Mouse (Mus musculus) hindbrain, embryonic 14.5 days (tissue): ENCODE measurements around the gene 2210016L21Rik. TPM values are rescaled to one million over a fixed set of nuclear protein-coding genes. Genes with fewer than 3 reads are reported as not detected.

Experiments
- ATAC-seq: fragments of 200-750 bp; cut with Nextera tagmentation; 2 replicates; pipeline ENCODE4 v1.8.0; 2017; ENCODE audit warnings: moderate number of reproducible peaks, mild to moderate bottlenecking, moderate TSS enrichment, moderate library complexity; ENCODE audit not compliant: low FRiP score
- DNase-seq: peaks from one replicate; pipeline ENCODE4 v3.0.0-alpha.2; 2015; ENCODE audit warnings: low spot score
- H3K27ac ChIP-seq: fragments of 300-500 bp; sonication (generic); 2 replicates; pipeline ENCODE4 v1.5.1; 2014; ENCODE audit warnings: mild to moderate bottlenecking, moderate library complexity
- H3K27me3 ChIP-seq: fragments of 300-500 bp; sonication (generic); 2 replicates; pipeline ENCODE4 v1.6.1; 2014; ENCODE audit warnings: mild to moderate bottlenecking, low read length, mixed read lengths; ENCODE audit not compliant: control insufficient read depth, insufficient read depth
- H3K36me3 ChIP-seq: fragments of 300-500 bp; sonication (generic); replicated peaks from 2 replicates; pipeline ENCODE4 v1.6.1; 2014; ENCODE audit not compliant: control insufficient read depth, insufficient read depth
- H3K4me1 ChIP-seq: fragments of 300-500 bp; sonication (generic); replicated peaks from 2 replicates; pipeline ENCODE4 v1.6.1; 2014; ENCODE audit warnings: antibody characterized with exemption, low read length, mixed read lengths; ENCODE audit not compliant: control insufficient read depth, insufficient read depth
- H3K4me2 ChIP-seq: fragments of 300-500 bp; sonication (generic); replicated peaks from 2 replicates; pipeline ENCODE4 v1.6.1; 2014; ENCODE audit warnings: mild to moderate bottlenecking, moderate library complexity
- H3K4me3 ChIP-seq: fragments of 300-500 bp; sonication (generic); replicated peaks from 2 replicates; pipeline ENCODE4 v1.5.1; 2014; ENCODE audit warnings: mild to moderate bottlenecking, low read length
- H3K9ac ChIP-seq: fragments of 300-500 bp; sonication (generic); 2 replicates; pipeline ENCODE4 v1.6.1; 2014
- H3K9me3 ChIP-seq: fragments of 300-500 bp; sonication (generic); 2 replicates; pipeline ENCODE4 v1.6.1; 2016; ENCODE audit warnings: low read length; ENCODE audit not compliant: control insufficient read depth
- WGBS: fragments of 180-500 bp; shearing (Covaris S2); extraction: QIAGEN DNeasy Blood & Tissue Kit; methylation state at CpG from one replicate; pipeline ENCODE4 v1.1.7; 2014; 5-methylcytosine and 5-hydroxymethylcytosine counted together
- polyA plus RNA-seq: library from polyadenylated mRNA; unstranded; fragments of >200 nt; fragmentation: Nextera tagmentation; extraction: Ambion mirVana; gene quantifications from 2 replicates; pipeline ENCODE4 v1.2.1, GENCODE M21; 2014

2210016L21Rik gene
- 126 and 135 TPM in 2 replicates for polyA plus RNA-seq

- H3K4me1 ChIP-seq = 0 out of 2 replicates have a peak, but pooled peaks cover 5% of the 10 kb centered on the region
- no peaks in the 10 kb centered on the region for H3K9me3 ChIP-seq
- DNase-seq = peak; percentile 90
- peak within 1 kb of the TSS; percentile 87 for H3K27ac ChIP-seq
- peak; percentile 94 for ATAC-seq
- peak within 1 kb of the TSS; percentile 80 for H3K4me3 ChIP-seq
- H3K9ac ChIP-seq = peak within 1 kb of the TSS; percentile 92
- WGBS = 1% methylated on average over 39 of the region's 39 CpGs
- H3K27me3 ChIP-seq = no peaks in the 10 kb centered on the region
- H3K36me3 ChIP-seq = peaks cover 16% of the 10 kb centered on the region
- peak within 1 kb of the TSS; percentile 75 for H3K4me2 ChIP-seq
Observed at GRCm38 (mm10) chr5:114942074-114942765, at the start of gene 2210016L21Rik. 2210016L21Rik (plus strand) TSS chr5:114942158.

- DNase-seq (no peak), ATAC-seq (no peak)
- Histone ChIP-seq H3K4me2 (no peak overlapping the region), H3K4me1 (no peaks in the 10 kb centered on the region), H3K36me3 (no peaks in the 10 kb centered on the region), H3K9me3 (no peaks in the 10 kb centered on the region), H3K9ac (no peak overlapping the region), H3K27me3 (no peaks in the 10 kb centered on the region), H3K4me3 (no peak overlapping the region), H3K27ac (no peak overlapping the region)
- 93% methylated on average over 4 of the region's 4 CpGs for WGBS
Observed at GRCm38 (mm10) chr5:114895542-114895941, 46.4 kb upstream of the 2210016L21Rik start.

- no peak within 1 kb of the TSS for H3K4me3 ChIP-seq
- H3K4me1 ChIP-seq = no peaks in the 10 kb centered on the region
- ATAC-seq = no peak
- 69% methylated on average over 13 of the region's 13 CpGs for WGBS
- H3K9ac ChIP-seq = no peak within 1 kb of the TSS
- no peaks in the 10 kb centered on the region for H3K27me3 ChIP-seq
- no peak for DNase-seq
- H3K4me2 ChIP-seq = 0 out of 2 replicates have a peak within 1 kb of the TSS, but pooled peaks have one; percentile 21
- no peak within 1 kb of the TSS for H3K27ac ChIP-seq
- H3K36me3 ChIP-seq = no peaks in the 10 kb centered on the region
- no peaks in the 10 kb centered on the region for H3K9me3 ChIP-seq
Observed at GRCm38 (mm10) chr5:114896688-114897373, 45.1 kb upstream of the 2210016L21Rik start, which contains the start of gene Oasl2. Oasl2 (plus strand) TSS chr5:114896936.

GRCm38 (mm10) chr5:114897374-114897793 is 44.6 kb upstream of the 2210016L21Rik start:
- no peaks in the 10 kb centered on the region for H3K27me3 ChIP-seq
- no peaks in the 10 kb centered on the region for H3K9me3 ChIP-seq
- H3K4me2 ChIP-seq = 0 out of 2 replicates have a peak overlapping the region, but pooled peaks have one; percentile 21
- H3K36me3 ChIP-seq = no peaks in the 10 kb centered on the region
- no peak overlapping the region for H3K27ac ChIP-seq
- no peak overlapping the region for H3K4me3 ChIP-seq
- no peak overlapping the region for H3K9ac ChIP-seq
- H3K4me1 ChIP-seq = no peaks in the 10 kb centered on the region
- ATAC-seq (no peak), DNase-seq (no peak)
- WGBS = 9% methylated on average over 7 of the region's 7 CpGs

GRCm38 (mm10) chr5:114898857-114899256 is 43.1 kb upstream of the 2210016L21Rik start:
- Histone ChIP-seq H3K36me3 (no peaks in the 10 kb centered on the region), H3K9ac (no peak overlapping the region), H3K27ac (no peak overlapping the region), H3K9me3 (no peaks in the 10 kb centered on the region), H3K4me3 (no peak overlapping the region), H3K27me3 (no peaks in the 10 kb centered on the region), H3K4me1 (no peaks in the 10 kb centered on the region), H3K4me2 (no peak overlapping the region)
- ATAC-seq (no peak), DNase-seq (no peak)
- WGBS = 84% methylated on average over 7 of the region's 7 CpGs

- Histone ChIP-seq H3K27me3 (no peaks in the 10 kb centered on the region), H3K4me3 (no peak overlapping the region), H3K4me2 (no peak overlapping the region), H3K36me3 (no peaks in the 10 kb centered on the region), H3K27ac (no peak overlapping the region), H3K9ac (no peak overlapping the region), H3K4me1 (no peaks in the 10 kb centered on the region), H3K9me3 (no peaks in the 10 kb centered on the region)
- no peak for ATAC-seq
- WGBS = 46% methylated on average over 1 of the region's 1 CpGs
- DNase-seq = no peak
Observed at GRCm38 (mm10) chr5:114902413-114902812, 39.5 kb upstream of the 2210016L21Rik start.

GRCm38 (mm10) chr5:114908598-114909305 is 33.2 kb upstream of the 2210016L21Rik start:
- H3K4me3 ChIP-seq = no peak overlapping the region
- no peaks in the 10 kb centered on the region for H3K27me3 ChIP-seq
- no peak overlapping the region for H3K4me2 ChIP-seq
- H3K4me1 ChIP-seq = no peaks in the 10 kb centered on the region
- ATAC-seq (no peak), DNase-seq (no peak)
- H3K36me3 ChIP-seq = no peaks in the 10 kb centered on the region
- H3K9ac ChIP-seq = no peak overlapping the region
- no peaks in the 10 kb centered on the region for H3K9me3 ChIP-seq
- WGBS = 50% methylated on average over 13 of the region's 13 CpGs
- no peak overlapping the region for H3K27ac ChIP-seq

- Histone ChIP-seq H3K9ac (no peak overlapping the region), H3K27ac (no peak overlapping the region), H3K4me1 (no peaks in the 10 kb centered on the region), H3K4me3 (no peak overlapping the region), H3K4me2 (no peak overlapping the region), H3K36me3 (no peaks in the 10 kb centered on the region), H3K27me3 (no peaks in the 10 kb centered on the region), H3K9me3 (no peaks in the 10 kb centered on the region)
- ATAC-seq (no peak), DNase-seq (no peak)
- 81% methylated on average over 4 of the region's 4 CpGs for WGBS
Observed at GRCm38 (mm10) chr5:114913686-114914085, 28.3 kb upstream of the 2210016L21Rik start.

GRCm38 (mm10) chr5:114914855-114915254 is 27.1 kb upstream of the 2210016L21Rik start:
- Histone ChIP-seq H3K27me3 (no peaks in the 10 kb centered on the region), H3K4me3 (no peak overlapping the region), H3K36me3 (no peaks in the 10 kb centered on the region), H3K9me3 (no peaks in the 10 kb centered on the region), H3K4me1 (no peaks in the 10 kb centered on the region), H3K27ac (no peak overlapping the region), H3K9ac (no peak overlapping the region), H3K4me2 (no peak overlapping the region)
- ATAC-seq (no peak), DNase-seq (no peak)
- 88% methylated on average over 8 of the region's 8 CpGs for WGBS
